Mouse (Mus musculus) forebrain, embryonic 14.5 days (tissue): ENCODE results near the gene Parp2. TPM values are rescaled to one million over a fixed set of nuclear protein-coding genes. Genes with fewer than 3 reads are reported as not detected.

Experiments
- polyA plus RNA-seq: library from polyadenylated mRNA; unstranded; fragments of >200 nt; fragmentation: Nextera tagmentation; extraction: Ambion mirVana; gene quantifications from 2 replicates; pipeline ENCODE4 v1.2.1, GENCODE M21; 2014

Parp2 gene
- polyA plus RNA-seq, 1 experiment from 2014 or later: 58.7 TPM

Other genes starting within 250 kb of the Parp2 start
- gene Olfr744, start 193.0 kb upstream of the Parp2 start, polyA plus RNA-seq: not detected in 2 replicates
- not detected in 2 replicates for gene Olfr745, start 168.5 kb upstream of the Parp2 start, polyA plus RNA-seq
- not detected in 2 replicates for gene Olfr746, start 160.8 kb upstream of the Parp2 start, polyA plus RNA-seq
- gene Olfr747, start 114.6 kb upstream of the Parp2 start, polyA plus RNA-seq: not detected in 2 replicates
- gene Olfr748, start 100.5 kb upstream of the Parp2 start, polyA plus RNA-seq: not detected in 2 replicates
- not detected in 2 replicates for gene Olfr749, start 62.7 kb upstream of the Parp2 start, polyA plus RNA-seq
- gene Ttc5, start 22.3 kb upstream of the Parp2 start, polyA plus RNA-seq: 152 and 161 TPM in 2 replicates
- gene Ccnb1ip1, start 109 bp upstream of the Parp2 start, polyA plus RNA-seq: 0.11 TPM in 1 of 2 replicates, not detected in the other
- gene Tep1, start 62.7 kb downstream of the Parp2 start, polyA plus RNA-seq: 1.3 and 2.5 TPM in 2 replicates
- 0.25 and 0.36 TPM in 2 replicates for gene Klhl33, start 89.7 kb downstream of the Parp2 start, polyA plus RNA-seq
- gene Osgep, start 117.1 kb downstream of the Parp2 start, polyA plus RNA-seq: 160 and 180 TPM in 2 replicates
- 322 and 355 TPM in 2 replicates for gene Apex1, start 117.1 kb downstream of the Parp2 start, polyA plus RNA-seq
- 81.4 and 86.0 TPM in 2 replicates for gene Pip4p1, start 123.0 kb downstream of the Parp2 start, polyA plus RNA-seq
- 20.5 and 28.2 TPM in 2 replicates for gene Pnp, start 123.2 kb downstream of the Parp2 start, polyA plus RNA-seq
- gene Gm49342, start 136.7 kb downstream of the Parp2 start, polyA plus RNA-seq: 2.5 TPM in 1 of 2 replicates, not detected in the other
- 0.46 and 0.69 TPM in 2 replicates for gene Pnp2, start 148.2 kb downstream of the Parp2 start, polyA plus RNA-seq
- not detected in 2 replicates for gene Rnase10, start 199.9 kb downstream of the Parp2 start, polyA plus RNA-seq
- not detected in 2 replicates for gene Rnase9, start 234.0 kb downstream of the Parp2 start, polyA plus RNA-seq
- not detected in 2 replicates for gene Rnase11, start 242.3 kb downstream of the Parp2 start, polyA plus RNA-seq
- not detected in 2 replicates for gene Rnase12, start 249.8 kb downstream of the Parp2 start, polyA plus RNA-seq